Mouse (Mus musculus) bone marrow, adult 2 months (tissue): ENCODE data around the gene Serinc5.

ENCODE experiments used
- CTCF ChIP-seq: fragments of 200-500 bp; IDR thresholded peaks from 2 replicates; pipeline ENCODE4 v1.5.1; 2011; ENCODE audit warnings: low read length, control low read depth; ENCODE audit not compliant: control insufficient read depth, insufficient read depth
- POLR2A ChIP-seq: fragments of 200-500 bp; IDR thresholded peaks from 2 replicates; pipeline ENCODE4 v1.6.1; 2011; ENCODE audit warnings: low read depth, mild to moderate bottlenecking, control low read depth, low read length, borderline replicate concordance; ENCODE audit not compliant: control insufficient read depth

DNA sequence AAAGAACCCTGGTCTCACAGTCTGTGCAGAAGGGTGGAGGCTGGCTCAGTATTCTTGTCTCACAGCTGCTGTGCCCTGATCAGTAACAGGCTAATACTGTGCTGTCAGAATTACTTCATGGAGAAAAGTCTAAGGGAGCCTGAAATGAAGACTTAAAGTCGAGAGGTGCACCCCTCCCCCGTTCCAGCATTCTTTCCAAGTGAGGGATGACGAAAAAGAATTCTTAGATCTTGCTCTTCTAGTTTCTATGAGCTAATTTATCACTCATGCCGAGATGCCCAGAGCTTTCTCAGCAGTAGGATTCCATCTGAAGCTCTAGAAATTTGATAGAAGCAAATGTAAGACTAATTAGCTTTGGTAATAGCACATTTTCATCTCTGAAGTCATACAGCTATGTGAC is 66.8 kb downstream of the Serinc5 start:
- TF ChIP-seq CTCF, result no peak
- TF ChIP-seq POLR2A, result no peak
